Mouse (Mus musculus) brain, adult 10 weeks (tissue): ENCODE measurements around the gene Tmem38a. TPM values are rescaled to one million over a fixed set of nuclear protein-coding genes. Genes with fewer than 3 reads are reported as not detected.

Source experiments
- polyA plus RNA-seq: library from polyadenylated mRNA; stranded (reverse); fragments of 350-450 nt; fragmentation: Illumina TruSeq; extraction: RNeasy Lipid Tissue Mini Kit (QIAGEN cat#74804); gene quantifications from one replicate; pipeline ENCODE4 v1.2.3, GENCODE M21; 2015; ENCODE audit warnings: low read depth, low replicate concordance

Gene Tmem38a
- polyA plus RNA-seq = 152 TPM

GRCm38 (mm10) chr8:72571611-72572473 is at the start of gene Tmem38a:
Gene Tmem38a, plus strand, starts transcription at chr8:72572055.

DNA sequence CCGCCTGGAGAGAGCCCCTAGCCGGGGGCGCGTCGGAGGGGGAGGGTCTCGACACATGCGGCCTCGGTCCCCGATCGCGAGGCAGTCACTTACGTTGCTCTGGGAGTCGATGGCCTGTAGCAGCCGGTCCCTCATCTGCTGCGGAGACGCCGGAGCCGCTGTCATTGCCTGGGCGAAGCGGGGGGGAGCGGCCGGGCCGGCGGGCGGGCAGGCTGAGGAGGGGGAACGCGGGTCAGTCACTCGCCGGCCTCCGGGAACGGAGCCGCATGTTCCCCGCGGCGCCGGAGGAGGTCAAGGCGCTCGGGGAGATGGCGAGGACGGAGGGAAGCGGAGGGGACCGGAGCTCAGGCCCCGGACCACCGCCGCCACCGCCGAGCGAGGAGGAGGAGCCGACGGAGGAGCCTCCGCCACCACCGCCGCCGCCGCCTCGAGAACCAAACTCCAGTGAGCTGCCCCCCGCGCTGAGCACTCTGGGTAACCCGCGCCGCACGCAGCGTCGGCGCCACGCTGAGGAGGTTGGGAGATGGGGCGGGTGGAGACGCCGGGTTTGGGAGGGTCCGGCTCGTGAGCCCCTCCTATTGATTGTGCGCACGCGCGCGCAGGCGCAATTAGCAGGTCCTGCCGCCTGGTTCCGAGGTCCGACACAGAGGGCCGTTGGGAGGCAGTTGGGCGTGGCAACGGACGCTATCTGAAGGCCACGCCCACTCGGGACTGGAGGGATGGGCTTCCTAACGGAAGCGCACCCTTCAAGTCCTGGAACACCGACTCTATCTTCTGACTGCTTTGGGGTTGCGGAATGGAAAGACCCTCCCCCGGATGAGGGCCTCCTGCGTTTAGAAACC is 23.8 kb upstream of the Tmem38a start, which contains the start of gene Med26:
Med26 (minus strand) TSS at position 469 of the 842 bp plus-strand sequence.

GRCm38 (mm10) chr8:72570633-72571610 is 933 bp upstream of the Tmem38a start, which contains the start of gene Smim7:
Gene Smim7, minus strand, starts transcription at chr8:72571088.

Other genes with a start within 250 kb of the Tmem38a start
- 45.5 TPM for gene Eps15l1, start 150.6 kb upstream of the Tmem38a start, polyA plus RNA-seq
- 2.2 TPM for gene Calr3, start 128.2 kb upstream of the Tmem38a start, polyA plus RNA-seq
- gene 1700030K09Rik, start 128.2 kb upstream of the Tmem38a start, polyA plus RNA-seq = 7.6 TPM
- 37.2 TPM for gene Cherp, start 96.8 kb upstream of the Tmem38a start, polyA plus RNA-seq
- gene Slc35e1, start 79.4 kb upstream of the Tmem38a start, polyA plus RNA-seq = 37.9 TPM
- 6.5 TPM for gene Med26, start 23.8 kb upstream of the Tmem38a start, polyA plus RNA-seq
- 146 TPM for gene Smim7, start 967 bp upstream of the Tmem38a start, polyA plus RNA-seq
- gene Nwd1, start 74.7 kb downstream of the Tmem38a start, polyA plus RNA-seq = 27.6 TPM
- 88.5 TPM for gene Sin3b, start 151.2 kb downstream of the Tmem38a start, polyA plus RNA-seq
- gene F2rl3, start 189.8 kb downstream of the Tmem38a start, polyA plus RNA-seq = not detected